Mouse (Mus musculus): Measurements from ENCODE around the gene Lysmd2. TPM values are rescaled to one million over a fixed set of nuclear protein-coding genes. Genes with fewer than 3 reads are reported as not detected.

Gene Lysmd2
- total and polyA plus RNA-seq, 3 experiments: 11.7 to 18.1 (median 16.2) TPM

DNA sequence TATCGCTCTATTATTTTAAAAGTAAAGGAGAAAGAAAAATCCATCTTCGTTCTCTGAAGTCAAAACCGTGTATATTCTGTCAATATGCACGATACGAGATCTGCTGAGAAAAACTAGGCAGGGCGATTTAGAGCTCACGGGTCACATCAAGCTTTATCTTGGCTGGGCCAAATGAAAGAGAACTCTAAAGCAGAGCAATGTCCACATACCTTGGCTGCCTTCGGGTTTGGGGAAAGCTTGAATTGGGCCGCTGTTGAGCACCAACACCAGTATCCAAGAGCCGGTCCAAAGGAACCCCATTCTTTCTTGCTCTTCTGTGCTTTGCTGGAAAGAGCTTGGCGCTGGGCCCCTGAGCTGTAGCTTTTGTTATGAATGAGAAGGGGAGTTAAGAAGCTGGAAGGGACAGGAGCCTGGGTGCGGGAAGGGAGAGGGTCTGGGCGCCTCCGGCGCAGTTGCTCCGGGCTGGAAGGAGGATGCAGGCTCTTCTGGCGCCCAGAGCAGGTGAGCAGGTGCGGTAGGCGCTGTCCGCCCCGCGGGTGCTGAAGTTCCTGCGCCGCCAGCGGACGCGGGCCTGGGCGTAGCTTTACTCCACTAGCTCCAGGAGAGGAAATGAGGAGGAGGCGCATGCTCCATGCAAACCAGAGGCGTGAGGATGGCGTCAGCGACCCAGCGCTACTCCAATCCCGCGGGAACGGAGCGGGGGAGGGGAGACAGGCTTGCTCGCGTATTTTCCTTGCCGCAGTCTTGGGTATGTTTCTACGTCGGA is 58.1 kb downstream of the Lysmd2 start, which contains the start of gene Scg3:
Gene Scg3, minus strand, starts transcription at position 631 of the 766 bp plus-strand sequence.
- H3K9me3 ChIP-seq (replicated peaks; ENCODE audit: low read length): peaks cover 4% of the 10 kb centered on the region
- TF ChIP-seq E2F4 (IDR thresholded peaks at IDR 0.05; ENCODE audit: insufficient replicate concordance, low read depth, low read length) (no peak), CHD1 (IDR thresholded peaks at IDR 0.05; ENCODE audit: low read depth, low read length) (no peak), MYC (IDR thresholded peaks at IDR 0.05; ENCODE audit: low read depth, low read length) (no peak)

GRCm38 (mm10) chr9:75684292-75684691 is 58.8 kb downstream of the Lysmd2 start:
- H3K4me1 ChIP-seq (ENCODE audit: control insufficient read depth in 1 of 2, insufficient read depth in 2 of 2): peaks cover 0 to 8% of the 10 kb centered on the region in 2 experiments; a peak in 1 of 4 replicates
- H3K36me3 ChIP-seq (replicated peaks in 1 of 2; ENCODE audit: control insufficient read depth in 1 of 2, insufficient read depth in 1 of 2, low read length in 1 of 2): no peaks in the 10 kb centered on the region
- no peak overlapping the region for H3K4me2 ChIP-seq (ENCODE audit: insufficient read depth, low read depth, poor library complexity, severe bottlenecking)
- no peak for DNase-seq (ENCODE audit: extremely low read depth)
- no peaks in the 10 kb centered on the region for H3K27me3 ChIP-seq (replicated peaks)
- TF ChIP-seq POLR2AphosphoS2 (IDR thresholded peaks at IDR 0.05; ENCODE audit: low read depth, low read length) (no peak), TCF12 (IDR thresholded peaks at IDR 0.05; ENCODE audit: low read depth, low read length) (no peak), MAFK (IDR thresholded peaks at IDR 0.05; ENCODE audit: insufficient replicate concordance, low read length) (no peak), MXI1 (IDR thresholded peaks at IDR 0.05; ENCODE audit: low read depth, low read length) (no peak), MYC (IDR thresholded peaks at IDR 0.05; ENCODE audit: low read depth, low read length) (no peak), BHLHE40 (IDR thresholded peaks at IDR 0.05; ENCODE audit: low read depth, low read length) (no peak), MAX (IDR thresholded peaks at IDR 0.05; ENCODE audit: low read length) (no peak), ZMIZ1 (IDR thresholded peaks at IDR 0.05; ENCODE audit: low read depth, low read length) (no peak), NELFE (IDR thresholded peaks at IDR 0.05; ENCODE audit: low read depth, low read length) (no peak), MEF2A (IDR thresholded peaks at IDR 0.05; ENCODE audit: borderline replicate concordance, low read depth, low read length) (no peak), SMC3 (IDR thresholded peaks at IDR 0.05; ENCODE audit: low read depth, low read length) (no peak), USF1 (IDR thresholded peaks at IDR 0.05; ENCODE audit: low read depth, low read length) (no peak), ELF1 (IDR thresholded peaks at IDR 0.05; ENCODE audit: low read depth, low read length) (no peak), IRF4 (IDR thresholded peaks at IDR 0.05; ENCODE audit: low read depth, low read length) (no peak), RCOR1 (conservative IDR thresholded peaks at IDR 0.05; ENCODE audit: low read depth, low read length) (no peak), CHD1 (IDR thresholded peaks at IDR 0.05; ENCODE audit: low read depth, low read length) (no peak), RAD21 (IDR thresholded peaks at IDR 0.05; ENCODE audit: low read depth, low read length) (no peak), ETS1 (conservative IDR thresholded peaks at IDR 0.05; ENCODE audit: low read depth, low read length) (no peak), KAT2A (IDR thresholded peaks at IDR 0.05; ENCODE audit: insufficient replicate concordance, low read length) (no peak)
- no peak overlapping the region for H3K27ac ChIP-seq (ENCODE audit: insufficient read depth, low read depth)
- dilution Hi-C loops (cut with MboI; ENCODE audit: extremely low pct_ligation_motif_present, extremely low pct_unique_long_range_greater_than_20kb, low sequenced_read_pairs): no loop called here
- no peak overlapping the region for H3K9ac ChIP-seq (ENCODE audit: insufficient read depth, low read depth)
- peaks cover 6% of the 10 kb centered on the region for H3K9me3 ChIP-seq (replicated peaks; ENCODE audit: low read length)
- in situ Hi-C loops (cut with MboI; ENCODE audit: low pct_ligation_motif_present, low pct_unique_long_range_greater_than_20kb, low sequenced_read_pairs): no loop called here
- no peaks in the 10 kb centered on the region for H3K79me2 ChIP-seq (replicated peaks; ENCODE audit: control insufficient read depth, extremely low read depth, insufficient read depth, poor library complexity, severe bottlenecking)
- no peak overlapping the region for H3K4me3 ChIP-seq (replicated peaks in 1 of 3; ENCODE audit: low read depth in 2 of 3, low read length in 2 of 3, poor library complexity in 1 of 3)

More for the DNA sequence above, 58.1 kb downstream of the Lysmd2 start, which contains the start of gene Scg3:
- H3K4me3 ChIP-seq (replicated peaks in 1 of 3; ENCODE audit: low read depth in 2 of 3, low read length in 2 of 3, poor library complexity in 1 of 3): no peak within 1 kb of the TSS
- H3K27ac ChIP-seq (ENCODE audit: insufficient read depth, low read depth): no peak within 1 kb of the TSS
- H3K79me2 ChIP-seq (replicated peaks; ENCODE audit: control insufficient read depth, extremely low read depth, insufficient read depth, poor library complexity, severe bottlenecking): no peaks in the 10 kb centered on the region
- H3K4me2 ChIP-seq (ENCODE audit: insufficient read depth, low read depth, poor library complexity, severe bottlenecking): no peak within 1 kb of the TSS
- in situ Hi-C loops (cut with MboI; ENCODE audit: low pct_ligation_motif_present, low pct_unique_long_range_greater_than_20kb, low sequenced_read_pairs): no loop called here
- H3K36me3 ChIP-seq (replicated peaks in 1 of 2; ENCODE audit: control insufficient read depth in 1 of 2, insufficient read depth in 1 of 2, low read length in 1 of 2): no peaks in the 10 kb centered on the region
- DNase-seq (ENCODE audit: extremely low read depth): no peak
- no peaks in the 10 kb centered on the region for H3K27me3 ChIP-seq (replicated peaks)
- dilution Hi-C loops (cut with MboI; ENCODE audit: extremely low pct_ligation_motif_present, extremely low pct_unique_long_range_greater_than_20kb, low sequenced_read_pairs): no loop called here
- H3K9ac ChIP-seq (ENCODE audit: insufficient read depth, low read depth): no peak within 1 kb of the TSS
- H3K4me1 ChIP-seq (ENCODE audit: control insufficient read depth in 1 of 2, insufficient read depth in 2 of 2): peaks cover 0 to 12% of the 10 kb centered on the region in 2 experiments; a peak in 1 of 4 replicates

Data from CH12.LX (cell line).